Mouse (Mus musculus) neutrophil, adult 5-6 weeks (primary cell): ENCODE results near the gene Gaa. TPM values are rescaled to one million over a fixed set of nuclear protein-coding genes. Genes with fewer than 3 reads are reported as not detected.

Source experiments
- ATAC-seq: fragments of 151-379, 151-347 bp; 2 replicates; pipeline ENCODE4 v1.8.0; 2017; ENCODE audit warnings: mild to moderate bottlenecking, moderate TSS enrichment; ENCODE audit not compliant: insufficient number of reproducible peaks, poor library complexity, low FRiP score, severe bottlenecking; ENCODE audit errors: extremely low read depth
- total RNA-seq: library from RNA; stranded (forward); fragments of 200-1000 nt; gene quantifications from 2 replicates; pipeline ENCODE4 v1.2.3, GENCODE M21; 2017

Gene Gaa
- total RNA-seq, 1 experiment from 2014 or later, result 13.5 TPM

DNA sequence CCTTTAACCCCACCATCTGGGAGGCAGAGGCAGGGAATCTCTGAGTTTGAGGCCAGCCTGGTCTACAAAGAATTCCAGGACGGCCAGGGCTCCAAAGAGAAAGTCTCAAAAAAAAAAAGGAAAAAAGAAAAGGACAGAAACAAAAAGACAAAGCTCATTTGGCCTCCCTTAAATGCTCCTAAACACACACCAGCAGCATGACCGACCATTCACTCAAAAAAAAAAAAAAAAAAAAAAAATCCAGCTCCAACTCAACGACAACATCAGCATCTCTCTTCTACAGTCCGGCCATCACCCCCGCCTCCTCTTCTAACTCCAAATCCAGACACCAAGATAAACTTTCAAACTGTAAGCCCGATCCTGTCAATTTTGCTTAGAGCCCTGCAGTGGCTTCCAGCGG, 31.2 kb downstream of the Gaa start:
- ATAC-seq, result no peak

DNA sequence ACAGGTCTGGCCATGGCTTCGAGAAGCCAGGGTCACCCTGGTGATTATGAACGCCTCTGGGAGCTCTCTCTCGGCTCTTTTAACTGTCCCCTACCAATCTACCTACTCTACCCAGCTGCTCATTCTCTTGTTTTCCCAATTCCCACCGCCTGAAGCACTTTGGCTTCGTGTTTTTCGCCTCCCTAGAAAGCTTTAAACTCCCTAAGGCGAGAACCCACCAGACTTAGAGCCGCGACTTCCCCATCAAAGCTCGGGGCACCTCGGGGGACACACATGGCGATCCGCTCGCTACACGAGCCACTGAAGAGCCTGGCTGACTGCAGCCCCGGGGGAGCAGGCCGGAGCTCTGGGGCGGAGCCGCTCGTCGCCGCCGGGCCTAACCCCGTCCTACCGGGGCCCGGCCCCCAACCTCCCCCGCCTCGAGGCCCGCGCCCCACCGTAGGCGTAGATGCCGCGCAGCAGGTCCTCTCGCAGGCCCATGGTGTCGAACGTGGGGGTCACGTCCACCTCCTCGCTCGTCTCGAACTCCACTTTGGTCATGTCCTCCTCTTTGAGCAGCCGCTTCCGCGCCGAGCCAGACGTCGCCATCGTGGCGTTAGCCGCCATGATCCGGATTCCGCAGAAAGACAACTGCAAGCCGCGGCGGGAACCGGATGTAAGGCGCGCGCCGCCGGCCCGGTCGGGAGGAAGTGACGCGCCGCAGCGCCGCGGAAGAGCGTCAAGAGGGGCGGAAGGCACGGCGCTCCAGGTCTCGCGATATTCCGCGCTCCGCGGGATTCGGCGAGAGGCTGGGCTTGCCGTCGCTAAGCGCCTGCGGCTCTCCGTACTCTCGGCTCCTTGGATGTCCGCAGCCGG, 31.9 kb downstream of the Gaa start, which contains the start of gene Eif4a3:
Gene Eif4a3 (minus strand): TSS at position 699 of the 855 bp plus-strand sequence.
- peak; percentile 90 for ATAC-seq

DNA sequence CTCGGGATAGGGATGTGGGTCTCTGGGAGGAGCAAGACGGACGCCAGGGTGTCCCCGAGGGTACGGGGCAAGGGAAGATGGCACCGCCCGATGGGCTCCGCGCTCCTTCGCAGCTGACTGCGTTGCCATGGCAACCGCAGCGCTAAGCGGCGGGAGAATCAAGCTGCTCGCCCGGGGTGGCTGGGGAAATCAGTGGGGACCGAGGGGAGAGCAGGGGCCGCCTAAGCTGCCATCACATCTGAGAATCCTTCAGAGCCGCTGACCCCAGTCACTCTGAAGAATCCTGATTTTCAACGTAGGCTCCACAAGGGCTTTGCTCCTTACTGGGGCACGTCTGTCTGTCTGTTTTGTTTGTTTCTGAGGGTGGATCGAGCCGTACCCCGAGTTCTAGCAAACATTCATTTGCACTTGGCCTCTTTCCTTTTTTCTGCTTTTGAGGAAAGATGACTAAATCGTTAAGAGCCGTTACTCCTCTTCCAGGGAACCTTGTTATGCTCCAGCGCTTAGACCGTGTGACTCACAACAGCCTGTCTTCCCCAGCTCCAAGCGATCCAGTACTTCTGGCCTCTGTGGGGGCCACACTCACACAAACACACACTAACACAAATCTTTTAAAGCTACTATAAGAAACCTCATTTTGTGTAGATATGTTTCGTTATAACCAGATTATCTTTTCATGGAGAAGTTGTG, 32.7 kb downstream of the Gaa start:
- peak; percentile 28; the same call in 1 of the 2 replicates for ATAC-seq

DNA sequence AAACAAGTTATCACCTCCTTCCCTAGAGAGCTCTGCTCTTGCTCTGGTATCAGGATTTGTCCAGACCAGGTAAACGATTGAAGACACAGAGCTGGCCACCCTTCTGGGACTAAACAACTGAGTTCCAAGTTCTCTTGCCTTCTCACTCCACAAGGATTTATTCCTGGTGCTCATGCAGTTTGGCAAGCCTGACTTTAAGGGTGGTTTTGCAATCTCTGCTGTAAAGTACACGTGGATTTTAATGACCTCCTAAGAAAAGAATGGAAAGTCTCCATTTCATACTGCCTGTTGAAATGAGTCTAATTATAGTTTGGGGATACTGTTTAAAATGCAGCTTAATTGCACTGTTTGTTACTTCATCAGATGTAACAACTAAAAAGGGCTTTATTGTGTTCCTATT, 33.3 kb downstream of the Gaa start:
- ATAC-seq, result no peak

DNA sequence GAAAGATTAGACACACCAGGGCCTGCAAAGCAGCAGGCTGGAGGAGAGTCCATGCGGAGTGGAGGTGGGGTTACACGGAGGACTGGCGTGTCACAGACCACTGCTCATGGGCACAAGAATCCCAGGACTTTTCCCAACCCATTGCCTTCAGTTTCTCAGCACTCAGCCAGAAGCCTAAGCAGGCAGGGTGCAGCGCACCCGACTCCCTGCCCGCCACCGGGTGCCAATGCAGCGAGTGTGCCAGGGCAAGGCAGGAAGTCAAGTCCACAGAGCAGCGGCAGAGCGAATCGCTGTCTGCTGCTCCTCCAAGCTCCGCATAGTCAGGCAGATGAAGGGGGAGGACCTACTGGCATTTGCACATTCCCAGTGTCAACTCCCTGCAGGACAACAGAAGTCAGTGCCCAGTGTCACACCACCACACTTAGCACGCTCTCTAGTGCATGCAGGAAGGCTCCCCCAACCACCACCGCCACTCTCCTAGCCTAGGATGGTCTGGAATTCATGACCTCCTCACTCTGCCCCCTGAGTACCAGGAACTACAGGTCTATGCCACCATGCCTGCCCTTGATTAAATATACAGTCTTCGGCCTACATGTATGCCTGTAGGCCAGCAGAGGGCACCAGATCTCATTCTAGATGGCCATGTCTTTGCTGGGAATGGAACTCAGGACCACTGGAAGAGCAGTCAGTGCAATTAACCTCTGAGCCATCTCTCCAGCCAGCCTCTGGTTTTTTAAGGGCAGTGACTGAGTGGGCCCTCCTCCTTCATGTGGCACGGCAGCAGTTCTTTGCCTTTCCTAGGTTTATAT, 37.4 kb downstream of the Gaa start:
- peak; percentile 62; the same call in 1 of the 2 replicates for ATAC-seq

DNA sequence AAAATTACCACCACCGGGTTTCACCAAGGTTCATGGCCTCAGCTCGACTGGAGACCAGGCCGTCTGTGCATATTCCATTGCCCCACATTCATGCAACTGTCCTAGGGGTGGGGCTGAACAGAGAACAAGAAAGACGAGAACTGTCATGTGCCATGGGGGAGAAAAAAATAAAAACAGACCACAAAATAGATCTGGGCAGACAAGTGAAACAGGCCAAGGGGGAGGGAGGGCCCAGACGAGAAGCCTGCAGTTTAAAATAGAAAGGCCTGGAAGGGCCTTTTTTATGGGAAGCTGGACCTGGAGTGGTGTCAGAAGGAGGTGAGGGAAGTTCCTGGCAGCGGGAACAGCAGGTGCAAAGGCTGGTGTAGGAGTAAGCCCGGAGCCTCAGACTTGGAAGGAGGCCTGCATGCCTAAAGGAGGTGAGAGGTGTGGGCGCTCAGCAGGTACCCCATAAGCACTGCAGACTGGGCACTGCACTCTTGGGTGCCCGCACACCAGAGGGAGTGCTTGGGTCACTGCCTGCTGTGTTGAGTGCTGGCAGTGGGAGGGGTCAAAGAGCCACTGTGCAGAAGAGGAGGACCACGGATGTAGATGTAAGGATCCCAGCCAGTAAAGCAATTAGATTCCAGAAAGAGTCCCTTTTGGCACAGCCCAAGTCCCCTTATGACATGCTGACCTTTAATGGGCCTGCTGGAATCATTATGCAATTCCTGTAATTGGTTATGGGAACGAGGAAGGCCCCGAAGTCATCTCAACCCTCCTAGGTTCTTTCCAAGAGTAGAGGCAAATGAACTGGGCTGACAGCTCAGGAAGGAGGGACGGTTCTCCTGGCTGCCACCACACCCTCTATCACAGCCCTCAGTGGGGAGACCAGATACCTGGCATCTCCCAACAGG, 39.3 kb downstream of the Gaa start:
- ATAC-seq, result no peak

DNA sequence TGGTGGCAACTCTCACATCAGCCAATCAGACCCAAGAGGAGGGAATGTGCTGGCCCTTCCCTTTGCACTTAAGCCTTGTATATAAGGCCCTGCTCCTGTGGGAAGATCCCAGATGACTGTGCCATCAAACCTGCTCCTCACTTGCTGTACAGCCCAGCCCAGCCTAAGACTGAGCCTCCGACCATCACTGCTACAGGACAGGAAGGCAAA, 39.9 kb downstream of the Gaa start, which contains the start of gene Card14:
Gene Card14 (plus strand): TSS at position 111 of the 210 bp plus-strand sequence.
- no peak for ATAC-seq

DNA sequence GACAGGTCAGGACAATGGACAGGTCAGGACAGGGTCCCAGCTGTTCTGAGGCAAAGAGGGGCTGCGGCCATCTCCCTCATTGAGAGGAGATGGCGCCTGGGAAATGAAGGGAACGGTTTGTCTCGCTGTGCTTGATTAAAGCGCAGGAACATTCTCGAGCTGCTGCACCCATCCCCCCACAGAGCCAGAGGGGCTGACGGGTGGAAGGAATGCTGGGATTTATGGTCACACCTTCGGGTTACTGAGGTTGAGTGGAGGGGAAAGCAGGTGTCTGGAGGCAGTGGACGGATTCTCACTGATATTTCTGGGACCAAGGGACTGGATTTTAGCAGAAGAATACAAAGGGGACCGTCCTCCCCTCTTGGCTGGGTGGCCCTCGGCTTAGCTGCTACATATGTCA, 40.2 kb downstream of the Gaa start:
- no peak for ATAC-seq

DNA sequence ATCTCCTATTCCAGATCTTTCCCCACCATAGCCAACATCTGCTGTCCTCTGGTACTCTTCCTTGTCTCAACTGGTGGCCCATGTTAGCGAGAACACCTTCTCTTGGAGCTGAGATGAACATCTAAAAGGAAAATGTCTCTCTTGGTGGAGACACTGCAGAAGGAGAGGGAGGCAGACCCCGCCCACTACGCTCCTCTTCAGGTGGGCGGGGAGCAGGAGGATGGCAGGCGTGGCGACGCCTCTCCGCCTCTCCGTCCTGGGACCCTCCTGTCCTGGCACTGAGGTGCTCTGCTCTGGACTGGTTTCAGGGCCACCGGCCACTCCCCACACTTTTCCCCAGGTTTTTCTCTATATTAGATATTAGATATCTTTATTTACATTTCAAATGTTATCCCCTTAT, 42.9 kb downstream of the Gaa start:
- ATAC-seq, result no peak

DNA sequence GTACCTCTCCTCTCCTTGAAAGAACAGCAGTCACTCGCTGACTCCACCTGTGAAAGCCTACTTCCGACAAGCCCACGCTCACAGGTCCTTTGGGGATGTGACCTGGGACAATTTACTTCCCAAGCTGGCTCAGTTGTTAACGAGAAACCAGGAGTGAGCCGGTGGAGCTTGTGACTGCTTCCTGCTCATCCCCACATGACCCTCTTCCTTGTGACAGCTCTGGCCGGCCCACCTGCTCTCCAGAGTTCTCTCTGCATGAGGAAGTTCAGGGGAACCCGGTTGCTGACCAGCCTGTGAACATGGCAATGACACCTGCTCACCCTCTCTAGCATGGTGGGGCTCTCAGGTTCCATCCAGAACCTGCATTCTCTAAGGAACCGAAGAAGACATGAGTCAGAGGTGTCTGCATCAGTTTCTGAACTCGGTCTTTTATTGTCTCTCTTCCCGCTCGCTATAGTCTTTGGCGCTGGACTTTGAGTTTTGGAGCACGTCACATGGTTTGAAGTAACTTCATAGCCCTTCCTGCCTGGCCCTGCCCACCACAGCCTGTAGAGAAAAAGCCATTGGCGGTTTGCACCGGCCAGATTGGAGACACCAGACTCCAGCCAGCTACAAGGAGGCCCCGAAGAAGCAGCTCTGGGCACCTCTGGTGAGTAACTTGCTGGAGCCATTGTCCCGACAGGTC, 46.7 kb downstream of the Gaa start:
- no peak for ATAC-seq

DNA sequence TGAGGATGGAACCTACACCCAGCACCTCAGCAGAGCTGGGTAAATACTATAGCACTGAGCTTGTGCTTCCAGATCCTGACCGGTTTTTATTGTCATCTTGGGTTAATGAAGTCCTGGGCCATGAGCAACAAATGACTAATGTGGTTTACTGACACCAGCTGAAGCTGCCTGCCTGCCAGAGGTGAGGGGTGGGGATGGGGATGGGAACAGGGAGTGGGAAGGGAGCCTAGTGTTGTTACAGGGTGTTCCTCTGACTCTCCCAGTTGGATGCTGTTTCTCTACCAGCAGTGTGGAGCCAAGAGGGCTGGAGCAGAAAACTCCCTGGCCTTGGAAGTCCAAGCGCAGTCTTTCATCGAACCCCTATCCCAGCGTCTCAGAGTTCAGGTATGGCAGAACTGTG, 49.0 kb downstream of the Gaa start:
- no peak for ATAC-seq

DNA sequence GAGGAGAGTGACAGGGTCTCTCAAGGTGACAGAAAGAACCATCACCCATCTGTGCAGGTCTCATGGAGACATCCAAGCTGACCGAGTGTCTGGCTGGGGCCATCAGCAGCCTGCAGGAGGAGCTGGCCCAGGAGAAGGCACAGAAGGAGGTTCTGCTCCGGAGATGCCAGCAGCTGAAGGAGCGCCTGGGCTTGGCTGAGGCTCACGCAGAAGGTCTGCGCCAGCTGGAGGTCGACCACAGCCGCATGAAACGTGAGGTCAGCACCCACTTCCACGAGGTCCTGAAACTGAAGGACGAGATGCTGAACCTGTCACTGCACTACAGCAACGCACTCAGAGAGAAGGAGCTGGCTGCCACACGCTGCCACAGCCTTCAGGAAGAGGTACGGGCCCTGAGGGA, 54.8 kb downstream of the Gaa start:
- no peak for ATAC-seq

DNA sequence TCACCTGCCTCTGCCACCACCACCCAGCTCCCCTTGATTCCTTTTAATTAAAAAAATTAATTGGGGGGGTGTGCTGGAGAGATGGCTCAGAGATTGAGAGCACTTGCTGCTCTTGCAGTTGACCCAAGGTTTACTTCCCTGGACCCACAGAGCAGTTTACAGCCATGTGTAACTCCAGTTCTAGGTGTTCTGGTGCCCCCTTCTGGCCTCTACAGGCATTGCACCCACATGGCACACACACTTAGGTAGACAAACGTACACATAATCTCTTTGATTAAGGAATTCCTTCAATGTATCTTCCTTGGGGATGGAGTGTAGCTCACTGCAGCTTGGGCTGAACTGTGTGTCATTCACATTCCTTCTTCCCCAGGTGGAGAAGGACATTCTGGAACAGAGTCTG, 57.4 kb downstream of the Gaa start:
- ATAC-seq, result no peak

DNA sequence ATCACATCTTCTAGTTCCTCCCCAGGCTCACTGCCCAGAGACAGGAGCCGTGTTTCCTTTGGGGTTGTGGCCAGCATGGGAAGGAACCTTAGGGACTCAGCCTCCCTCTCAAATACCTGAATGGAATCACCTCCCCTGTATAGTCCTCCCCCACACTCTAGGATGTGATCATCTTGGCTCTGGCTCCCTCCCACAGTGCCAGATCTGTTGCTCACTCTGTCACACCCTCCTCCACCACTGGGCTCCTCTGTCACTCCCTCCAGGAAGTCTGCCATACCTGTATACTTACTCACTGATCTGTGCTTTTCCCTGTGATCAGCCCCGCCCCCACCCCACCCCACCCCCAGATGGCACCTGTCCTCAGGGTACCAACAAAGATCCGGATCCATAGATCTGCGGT, 62.9 kb downstream of the Gaa start:
- no peak for ATAC-seq

DNA sequence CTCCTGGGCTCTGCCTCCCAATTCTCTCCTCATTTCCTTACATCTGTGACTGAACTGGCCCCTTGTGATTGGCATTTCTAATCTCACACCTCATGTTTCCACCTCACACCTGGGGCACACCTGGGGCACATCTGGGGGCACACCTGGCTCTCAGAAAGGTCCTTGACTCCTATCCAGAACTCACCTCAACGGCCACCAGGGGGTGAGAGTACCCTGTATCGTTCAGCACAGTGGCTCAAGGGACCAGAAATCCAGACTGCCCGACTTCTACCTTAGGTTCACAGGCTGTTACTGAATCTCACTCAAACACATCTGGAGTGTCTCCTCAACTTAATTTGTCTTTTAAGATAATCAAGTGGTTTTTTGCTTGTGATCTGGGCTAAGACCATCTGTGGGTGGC, 64.3 kb downstream of the Gaa start:
- ATAC-seq, result no peak
